Mouse (Mus musculus): ENCODE data around the gene Nsmce3.
A peak's percentile ranks its signal among the peaks of the same experiment; 100 is the strongest.

Gene Nsmce3

DNA sequence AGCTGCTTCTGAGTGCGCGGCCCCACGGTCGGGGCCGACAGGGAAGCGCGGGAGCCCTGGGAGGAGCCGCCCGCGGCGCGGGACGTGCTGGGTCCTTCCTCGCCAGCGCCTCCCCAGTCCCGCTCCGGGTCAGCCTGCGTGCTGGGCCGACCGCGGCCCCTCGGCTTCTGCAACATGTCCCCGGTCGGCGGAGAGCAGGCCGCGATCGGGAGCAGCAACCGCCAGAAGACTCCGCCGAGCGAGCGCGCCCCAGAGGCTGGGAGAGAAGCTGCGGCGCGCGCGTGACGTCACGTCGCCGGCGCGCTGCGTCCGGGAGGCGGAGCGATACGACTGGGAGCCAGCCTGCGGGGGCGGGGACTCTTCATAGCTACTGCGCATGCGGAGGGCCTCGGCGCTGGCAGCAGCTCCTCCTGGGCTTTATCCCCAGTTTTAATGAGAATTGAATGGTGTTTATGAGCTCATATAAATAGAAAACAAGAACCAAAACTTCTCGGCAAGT lies at the start of gene Nsmce3:
Gene Nsmce3, minus strand, starts transcription at position 255 of the 499 bp plus-strand sequence.
- DNase-seq (ENCODE audit: low read depth, low spot score): peak; percentile 97

DNA sequence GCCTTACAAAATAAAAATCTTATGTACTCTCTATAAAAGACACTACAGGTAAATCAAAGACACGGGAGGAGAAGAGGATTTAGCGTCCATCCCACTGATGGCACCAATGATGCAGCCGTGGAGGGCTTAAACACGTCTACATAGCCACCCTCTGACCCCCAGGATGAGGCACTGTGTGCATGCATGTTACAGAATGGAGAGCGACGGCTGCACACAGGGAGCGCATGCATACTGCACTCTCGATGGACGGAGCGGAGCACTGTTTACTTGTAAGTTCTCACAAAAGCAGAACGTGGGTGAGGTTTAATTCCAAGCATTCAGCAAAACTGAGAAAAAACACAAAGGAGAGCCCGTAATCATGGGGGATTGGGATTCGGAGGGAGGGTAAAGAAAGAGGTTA lies 48.4 kb upstream of the Nsmce3 start:
- no peak for DNase-seq (ENCODE audit: low read depth, low spot score)

DNA sequence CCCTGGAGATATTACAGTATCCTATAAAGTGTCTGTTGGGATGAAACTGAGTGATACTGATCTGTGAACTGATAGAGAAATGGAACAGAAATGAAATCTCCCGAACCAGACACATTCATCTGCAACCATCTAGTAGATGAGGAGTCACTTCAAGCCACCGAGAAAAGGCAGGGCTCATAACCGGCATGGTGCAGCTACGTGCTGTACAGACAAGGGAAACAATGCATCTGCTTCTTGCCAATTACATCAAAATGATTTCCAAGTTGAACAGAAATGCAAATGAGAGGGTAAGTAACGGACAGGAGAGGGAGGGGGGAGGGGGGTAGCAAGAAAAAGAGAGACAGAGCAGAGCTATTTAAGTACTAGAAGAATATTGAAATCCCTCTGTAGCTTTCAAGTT lies 47.9 kb upstream of the Nsmce3 start:
- DNase-seq (ENCODE audit: low read depth, low spot score): no peak

DNA sequence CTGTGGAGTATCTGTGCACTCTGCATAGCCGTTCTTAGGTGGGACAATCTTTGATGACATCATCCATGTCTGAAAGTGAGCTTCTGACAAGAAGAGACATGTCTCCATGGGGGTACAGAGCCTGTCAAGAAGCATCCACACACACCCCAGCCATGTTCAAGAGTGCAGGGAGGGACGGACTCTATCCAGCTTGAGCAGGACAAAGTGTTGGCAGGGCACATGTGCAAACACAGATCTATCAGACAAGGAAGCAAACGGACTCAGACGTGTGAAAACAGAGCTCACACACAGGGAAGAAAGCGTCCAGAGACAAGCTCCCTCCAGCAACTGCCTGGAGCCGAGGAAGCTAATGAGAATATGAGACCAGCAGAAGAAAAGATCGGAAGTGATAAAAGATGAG lies 43.9 kb upstream of the Nsmce3 start:
- no peak for DNase-seq (ENCODE audit: low read depth, low spot score)

DNA sequence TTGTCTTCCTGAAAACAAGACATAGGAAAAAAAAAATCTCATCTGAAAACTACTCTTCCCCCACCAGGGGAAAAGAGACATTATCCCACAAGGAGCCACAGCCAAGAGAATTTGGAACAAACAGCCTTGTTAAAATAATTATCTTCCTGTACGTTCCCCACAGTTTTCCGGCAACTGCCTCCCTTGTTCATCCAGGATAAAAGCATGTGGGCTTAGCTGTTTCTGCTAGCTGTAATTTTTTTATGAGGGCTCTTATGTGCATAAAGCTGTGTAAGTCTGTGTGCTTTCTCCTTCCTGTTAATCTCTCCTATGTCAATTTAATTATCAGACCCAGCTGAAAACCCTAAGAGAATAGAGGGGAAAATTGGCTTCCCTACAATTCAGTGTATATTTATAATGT lies 42.3 kb upstream of the Nsmce3 start:
- DNase-seq (ENCODE audit: low read depth, low spot score): peak; percentile 66

DNA sequence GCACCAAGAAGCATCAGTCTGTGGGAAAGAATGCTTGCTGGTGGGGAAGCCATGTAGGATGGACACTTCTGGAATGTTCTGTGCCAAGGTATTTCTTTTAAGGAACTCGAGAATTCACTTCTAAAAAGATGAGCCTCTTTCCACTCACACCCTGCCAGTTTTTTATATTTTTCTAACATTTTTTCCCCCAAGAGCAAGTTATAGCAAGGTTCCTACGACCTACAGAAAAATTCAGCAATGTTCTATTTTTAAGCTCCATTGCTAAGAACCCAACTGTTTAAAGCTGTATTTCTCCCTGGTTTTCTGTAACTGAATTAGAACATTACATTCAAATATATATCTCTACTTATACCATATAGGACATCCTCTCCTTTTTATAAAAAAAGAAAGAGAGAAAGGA lies 39.1 kb upstream of the Nsmce3 start:
- peak; percentile 54 for DNase-seq (ENCODE audit: low read depth, low spot score)

DNA sequence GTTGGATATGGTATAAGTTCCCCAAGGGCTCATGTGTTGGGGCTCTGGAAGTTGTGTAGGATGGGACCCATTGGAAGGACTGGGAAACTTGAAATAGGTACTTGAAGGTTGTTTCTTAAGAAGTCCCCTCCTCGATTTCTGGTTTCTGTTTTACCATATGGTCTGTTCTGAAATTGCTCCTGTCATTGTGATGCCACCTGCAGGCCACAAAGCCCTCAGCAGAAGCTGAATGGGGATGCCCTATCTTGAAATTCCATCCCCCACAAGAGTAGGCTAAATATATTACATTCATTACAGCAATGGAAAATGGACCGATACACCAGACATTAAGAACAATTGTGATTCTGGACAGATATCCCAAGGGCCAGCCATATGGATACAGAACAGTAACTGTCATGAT lies 37.4 kb upstream of the Nsmce3 start:
- DNase-seq (ENCODE audit: low read depth, low spot score): no peak

DNA sequence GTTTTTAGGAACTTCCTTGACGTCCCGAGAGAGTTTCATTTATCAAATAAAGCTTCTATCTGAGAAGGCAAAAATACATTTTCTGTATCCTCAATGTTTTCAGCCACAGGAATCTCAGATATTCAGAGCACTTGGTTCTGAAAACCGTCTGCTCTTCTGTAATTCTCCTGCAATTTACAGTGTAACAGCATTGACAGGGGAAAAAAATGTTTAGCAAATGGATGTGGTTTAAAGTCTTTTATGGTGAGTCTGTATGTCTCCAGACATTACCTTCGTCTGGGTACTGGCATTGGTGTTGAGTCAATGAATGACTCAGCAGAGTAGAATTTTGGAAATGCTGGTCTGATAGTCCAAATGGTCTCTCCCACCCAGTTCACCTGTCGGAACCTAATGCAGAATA lies 34.2 kb upstream of the Nsmce3 start:
- no peak for DNase-seq (ENCODE audit: low read depth, low spot score)

DNA sequence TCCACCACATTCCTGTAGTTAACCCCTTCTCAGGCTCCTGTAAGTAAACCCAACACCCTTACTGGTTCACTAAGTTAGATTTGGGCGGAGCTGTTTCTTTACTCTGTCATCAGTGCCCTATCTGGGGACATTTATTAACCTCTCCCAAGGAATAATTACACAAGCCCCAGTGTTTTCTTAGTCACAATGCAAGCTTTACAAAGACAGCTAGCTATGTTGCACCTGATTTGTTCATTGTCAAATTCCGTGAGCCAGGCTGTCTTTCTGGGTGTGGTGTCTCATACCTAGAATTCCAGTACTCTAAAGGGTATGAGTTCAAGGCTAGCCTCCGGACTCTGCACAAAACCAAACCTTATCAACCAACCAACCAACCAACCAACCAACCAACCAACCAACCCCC lies 32.7 kb upstream of the Nsmce3 start:
- no peak for DNase-seq (ENCODE audit: low read depth, low spot score)

DNA sequence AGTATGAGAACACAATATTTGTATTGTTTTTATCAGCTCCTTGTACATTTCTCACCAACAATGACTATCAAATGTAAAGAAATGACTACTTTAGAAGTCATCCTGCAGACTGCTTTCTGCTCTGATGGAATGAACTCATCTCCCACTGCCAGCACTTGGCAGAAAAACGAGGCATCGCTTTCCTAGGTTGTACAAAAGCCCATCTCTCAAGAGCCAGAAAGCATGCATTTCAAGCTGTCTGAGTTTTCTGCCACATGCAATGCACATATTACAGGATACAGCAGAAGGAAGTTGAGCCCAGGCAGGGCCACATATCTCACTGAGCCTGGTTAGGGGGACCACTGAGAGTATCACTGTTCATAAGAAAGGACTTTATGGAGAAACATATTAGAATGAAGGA lies 27.5 kb upstream of the Nsmce3 start:
- DNase-seq (ENCODE audit: low read depth, low spot score): no peak

DNA sequence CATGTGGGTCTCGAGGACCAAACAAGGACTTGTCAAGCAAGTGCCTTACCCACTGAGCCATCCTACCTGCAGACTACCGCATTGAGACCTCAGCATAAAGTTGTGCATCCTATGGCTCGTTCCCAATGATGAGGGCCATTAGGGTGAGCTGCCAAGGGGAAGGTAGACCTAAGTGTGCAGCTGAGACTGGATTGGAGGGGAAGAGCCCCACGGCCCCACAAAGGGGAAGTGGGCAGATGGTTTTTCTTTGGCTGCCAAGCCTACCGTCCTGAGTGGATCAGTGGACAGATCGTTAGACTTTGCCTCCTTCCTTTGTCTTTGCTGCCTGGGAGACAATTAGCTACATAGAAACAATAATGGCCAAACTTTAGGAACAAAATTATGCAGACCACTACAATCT lies 23.8 kb upstream of the Nsmce3 start:
- DNase-seq (ENCODE audit: low read depth, low spot score): no peak

DNA sequence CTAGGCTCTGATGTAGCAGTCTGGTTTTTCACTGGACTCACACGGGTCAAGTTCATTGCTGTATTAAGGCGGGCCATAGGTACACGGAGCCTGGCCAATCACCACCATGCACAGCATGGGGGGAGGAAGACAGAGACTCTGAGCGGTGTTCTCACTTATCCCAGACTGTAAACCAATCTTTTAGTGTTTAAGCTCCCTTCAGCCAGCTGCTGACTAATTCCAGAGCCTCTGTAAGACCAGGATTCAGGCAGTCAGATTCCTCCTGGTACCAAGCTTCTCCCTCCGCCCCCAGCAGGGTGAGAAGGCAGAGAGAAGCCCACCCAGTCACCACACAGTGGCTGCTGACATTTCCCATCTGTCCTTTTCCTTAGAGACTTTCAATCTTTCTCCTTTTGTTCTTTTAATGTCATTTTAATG lies 22.9 kb upstream of the Nsmce3 start:
- peak; percentile 53 for DNase-seq (ENCODE audit: low read depth, low spot score)

DNA sequence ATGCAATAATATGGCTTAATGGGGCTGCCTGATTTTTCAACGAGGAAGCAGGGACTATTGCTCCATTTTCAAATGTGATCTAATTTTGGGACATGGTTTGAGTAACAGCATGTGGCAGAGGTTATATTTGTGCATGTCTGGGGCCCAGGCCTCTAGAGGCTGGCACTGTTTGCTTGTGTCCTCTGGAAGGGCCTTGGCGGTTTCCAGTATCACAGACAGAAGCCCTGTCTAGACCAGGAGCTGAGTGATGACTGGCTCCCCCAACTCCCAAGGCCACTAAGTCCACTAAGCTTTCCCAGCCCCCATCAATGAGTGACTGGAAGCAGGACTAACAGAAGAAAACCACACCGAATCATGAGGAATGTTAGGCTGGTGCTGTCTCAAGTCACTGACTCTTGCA lies 18.3 kb upstream of the Nsmce3 start:
- DNase-seq (ENCODE audit: low read depth, low spot score): no peak

DNA sequence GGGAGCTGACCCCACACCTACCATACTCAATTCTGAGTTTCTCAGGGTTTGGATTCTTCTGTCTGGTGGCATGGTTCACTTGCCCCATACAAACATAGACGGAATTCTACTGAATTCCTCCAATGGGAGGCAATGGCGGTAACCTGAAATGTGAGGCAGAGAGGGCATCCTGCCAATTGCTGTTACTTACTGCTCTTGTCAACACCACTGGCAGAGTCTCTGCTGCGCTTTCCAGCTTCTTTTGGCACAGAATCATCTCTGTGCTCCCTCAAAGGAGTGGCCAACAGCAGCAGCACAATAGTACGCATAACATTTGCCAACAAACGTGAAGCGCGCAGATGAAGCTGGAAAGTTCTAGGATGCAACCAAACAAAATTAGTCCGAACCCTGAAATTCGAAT lies 17.1 kb upstream of the Nsmce3 start:
- DNase-seq (ENCODE audit: low read depth, low spot score): peak; percentile 51

DNA sequence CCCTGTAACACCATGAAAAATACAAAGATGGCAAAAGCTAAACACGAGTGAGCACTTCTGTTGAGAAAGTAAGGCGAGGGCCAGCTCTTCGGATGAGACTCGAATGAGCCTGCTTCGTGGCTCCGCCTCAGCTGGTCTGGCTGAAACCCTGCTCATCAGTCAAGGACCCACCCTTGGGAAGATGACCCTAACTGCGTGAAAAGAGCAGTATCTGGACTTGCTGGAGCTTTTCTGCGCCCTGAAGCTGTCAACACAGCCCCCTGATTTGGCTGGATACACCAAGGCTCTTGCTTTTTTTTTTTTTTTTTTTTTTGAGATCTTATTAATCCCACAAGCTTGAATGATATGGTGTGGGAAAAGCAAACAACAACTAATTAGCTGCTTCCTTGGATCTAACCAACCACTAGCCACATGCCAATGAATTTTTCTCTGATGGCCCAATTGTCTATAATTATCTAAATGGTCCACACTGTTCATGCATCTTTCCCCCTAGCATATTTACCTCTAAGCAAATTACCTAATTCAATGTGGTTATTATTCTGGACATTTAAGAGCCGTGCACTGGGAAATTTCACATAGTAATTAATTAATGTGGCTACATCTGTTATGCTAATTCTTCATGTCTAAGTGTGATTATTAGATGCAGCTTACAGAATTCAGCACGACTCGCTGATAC lies 11.5 kb upstream of the Nsmce3 start:
- no peak for DNase-seq (ENCODE audit: low read depth, low spot score)

DNA sequence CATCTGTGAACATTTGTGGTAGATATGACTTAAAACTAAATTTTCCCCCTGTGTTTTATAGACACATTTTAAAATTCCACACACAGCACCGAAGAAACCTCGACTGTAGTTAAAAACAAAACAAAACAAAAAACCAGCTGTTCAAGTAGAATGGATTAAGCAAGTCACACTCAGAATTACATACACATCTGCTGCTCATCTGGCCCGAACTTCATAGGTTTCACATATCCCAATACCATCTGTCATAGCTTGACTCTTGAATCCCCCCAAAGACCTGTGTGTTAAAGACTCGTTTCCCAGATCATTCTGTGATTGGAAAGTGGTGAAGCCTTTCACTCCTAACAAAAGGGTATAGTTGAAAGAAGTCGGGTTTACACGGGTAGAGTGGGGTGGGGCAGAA lies 9.4 kb upstream of the Nsmce3 start:
- no peak for DNase-seq (ENCODE audit: low read depth, low spot score)

DNA sequence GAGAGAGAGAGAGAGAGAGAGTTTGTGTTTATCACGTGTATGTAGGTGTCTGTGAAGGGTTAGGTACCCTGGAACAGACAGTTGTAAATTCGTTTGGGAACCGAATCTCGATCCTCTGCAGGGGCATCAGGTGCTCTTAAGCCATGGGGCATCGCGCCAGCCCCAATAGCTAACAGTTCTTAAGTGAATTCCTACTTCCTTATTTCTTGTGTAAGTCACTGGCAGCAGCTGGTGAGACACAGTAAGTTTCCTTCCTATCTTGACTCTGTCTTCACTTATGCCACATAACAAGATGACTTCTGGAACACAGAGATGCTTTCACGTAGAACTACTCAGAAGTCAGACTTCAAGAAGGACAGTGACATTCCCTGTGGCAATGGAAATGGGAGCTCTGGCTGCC lies 8.6 kb upstream of the Nsmce3 start:
- no peak for DNase-seq (ENCODE audit: low read depth, low spot score)

DNA sequence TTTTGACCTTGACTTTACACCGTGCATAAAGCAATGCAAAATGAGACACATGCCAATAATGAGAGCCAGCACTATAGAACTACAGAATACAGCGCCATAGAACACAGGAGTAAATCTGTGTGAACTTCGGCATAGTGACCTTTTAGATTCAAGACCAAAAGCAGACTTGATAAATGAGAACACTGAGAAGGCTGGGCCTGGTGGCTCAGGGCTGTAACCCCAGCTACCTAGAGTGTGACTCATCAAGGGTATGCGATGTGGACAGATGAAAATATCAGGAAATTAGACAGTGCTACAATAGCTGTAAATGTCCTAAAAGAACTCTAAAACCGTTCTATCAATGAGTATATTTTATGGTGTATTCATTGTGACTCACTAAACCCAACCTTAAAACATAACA lies 7.6 kb upstream of the Nsmce3 start:
- no peak for DNase-seq (ENCODE audit: low read depth, low spot score)

DNA sequence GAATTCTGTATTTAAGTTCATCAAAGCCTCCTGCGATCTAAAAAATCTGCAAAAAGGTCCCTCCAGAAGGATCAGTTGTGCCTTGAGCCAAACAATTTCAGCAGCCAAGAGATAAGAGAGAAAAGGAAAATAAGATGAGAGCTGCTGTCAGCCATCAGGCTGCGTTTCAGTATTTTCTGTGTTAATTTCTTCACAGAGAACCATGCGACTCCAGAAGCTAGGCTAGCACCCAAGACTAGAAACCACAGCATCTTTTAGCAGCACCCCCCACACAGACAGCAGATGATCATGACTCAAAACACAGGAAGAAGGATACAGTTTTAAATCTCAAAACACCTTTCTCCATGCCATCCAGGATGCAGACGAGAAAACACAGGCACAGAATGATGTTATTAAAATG lies 2.1 kb upstream of the Nsmce3 start:
- DNase-seq (ENCODE audit: low read depth, low spot score): peak; percentile 77

DNA sequence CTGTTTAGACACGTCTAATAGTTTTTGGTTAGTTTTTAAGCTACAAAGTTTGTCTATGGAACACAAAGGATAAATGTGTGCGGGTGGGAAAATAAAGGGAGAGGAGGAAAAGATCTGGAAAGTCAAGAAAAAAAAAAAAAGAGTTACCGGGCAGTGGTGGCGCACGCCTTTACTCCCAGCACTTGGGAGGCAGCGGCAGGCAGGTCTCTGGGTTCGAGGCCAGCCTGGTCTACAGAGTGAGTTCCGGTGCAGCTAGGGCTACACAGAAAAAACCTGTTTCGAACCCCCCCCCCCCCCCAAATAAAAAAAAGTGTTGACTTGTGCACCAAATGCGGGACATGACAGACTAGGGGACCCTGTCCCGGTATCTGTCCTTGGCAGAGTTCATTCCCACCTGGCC lies 469 bp upstream of the Nsmce3 start:
- DNase-seq (ENCODE audit: low read depth, low spot score): no peak

DNA sequence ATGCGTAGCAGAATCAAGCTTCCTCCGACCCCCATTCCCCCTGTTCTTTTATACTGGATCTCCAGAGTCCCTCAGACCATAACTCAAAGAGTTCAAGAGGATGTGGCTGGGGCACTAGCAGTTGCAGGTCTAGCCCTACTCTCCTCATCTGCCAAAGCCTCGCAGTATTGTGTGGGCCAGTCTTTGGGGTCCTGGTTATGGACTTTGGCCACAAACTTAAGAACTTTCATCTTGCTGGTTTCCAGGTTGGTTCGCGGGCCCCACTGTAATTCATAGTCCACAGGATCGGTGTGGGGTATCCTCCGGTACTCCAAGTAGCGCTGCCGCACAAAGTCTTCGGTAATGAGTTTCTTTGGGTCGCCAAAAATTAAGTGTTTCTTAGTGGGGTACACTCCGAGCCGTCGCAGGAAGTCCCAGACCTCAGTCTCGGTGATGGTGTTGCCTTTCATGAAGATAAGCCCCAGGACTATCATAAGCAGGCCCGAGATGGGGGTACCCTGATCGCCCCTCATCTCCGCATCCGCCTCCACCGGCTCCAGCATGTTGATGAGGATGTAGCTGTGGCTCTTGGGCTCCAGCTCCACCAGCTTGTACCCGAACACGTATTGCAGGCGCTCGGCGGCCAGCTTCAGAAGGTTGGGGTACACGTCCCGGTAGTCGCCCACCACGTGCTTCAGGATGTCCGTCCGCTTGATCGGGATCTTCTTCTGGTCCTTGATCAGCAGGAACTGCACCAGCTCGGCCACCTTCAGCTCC lies 632 bp downstream of the Nsmce3 start:
- no peak for DNase-seq (ENCODE audit: low read depth, low spot score)

DNA sequence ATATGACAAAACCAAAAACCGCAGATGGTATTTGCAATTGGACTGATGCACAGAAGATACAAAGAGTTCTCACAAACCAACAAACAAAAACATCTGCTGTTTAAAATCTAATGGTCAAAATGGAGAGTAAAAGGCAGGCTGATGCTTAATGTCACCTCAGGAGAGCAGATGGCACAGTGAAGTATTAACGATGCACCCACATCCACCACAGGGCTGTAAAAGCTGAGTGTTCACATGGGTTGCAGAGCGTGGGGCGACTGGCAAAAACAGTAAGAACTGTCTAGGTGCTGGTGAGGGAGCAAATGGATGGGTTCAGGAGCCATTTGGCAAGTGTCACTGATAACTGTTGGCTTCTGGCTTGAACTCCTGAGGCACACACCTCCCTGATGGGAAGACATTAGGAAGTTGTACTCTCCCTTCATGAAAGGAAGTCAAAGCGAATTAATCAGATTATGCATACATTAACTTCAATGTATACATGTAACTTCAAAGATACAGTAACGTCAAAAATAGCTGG lies 3.2 kb downstream of the Nsmce3 start:
- DNase-seq (ENCODE audit: low read depth, low spot score): no peak

DNA sequence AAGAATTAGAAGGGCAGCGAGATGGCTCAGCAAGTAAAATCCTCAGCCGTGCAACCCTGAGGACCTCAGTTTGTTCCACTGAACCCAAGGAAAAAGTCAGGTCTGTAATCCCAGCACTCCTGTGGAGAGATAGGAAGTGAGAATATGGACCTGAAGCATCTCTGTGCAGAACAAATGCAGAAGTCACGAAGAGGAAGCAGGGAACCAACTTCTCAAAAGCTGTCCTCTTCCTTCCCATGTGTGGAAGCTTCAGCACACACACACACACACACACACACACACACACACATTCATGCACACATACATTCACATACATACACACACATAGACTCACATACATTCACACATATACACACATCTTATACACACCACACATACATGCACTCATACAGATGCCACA lies 9.3 kb downstream of the Nsmce3 start:
- DNase-seq (ENCODE audit: low read depth, low spot score): no peak
